Mouse (Mus musculus) liver, adult 2 months (tissue): ENCODE data around the gene Cwc22. TPM values are rescaled to one million over a fixed set of nuclear protein-coding genes. Genes with fewer than 3 reads are reported as not detected.

Experiments
- DNase-seq: peaks from one replicate; pipeline ENCODE4 v3.0.0-alpha.2; 2011; ENCODE audit warnings: low read depth, low spot score; ENCODE audit errors: extremely low read depth
- H3K27ac ChIP-seq: fragments of 200-500 bp; replicated peaks from 2 replicates; pipeline ENCODE4 v1.5.1; 2012; ENCODE audit warnings: low read depth, mild to moderate bottlenecking, control low read depth, inconsistent platforms, low read length; ENCODE audit not compliant: insufficient read depth
- H3K27me3 ChIP-seq: fragments of 200-500 bp; 2 replicates; pipeline ENCODE4 v1.6.1; 2012; ENCODE audit warnings: mild to moderate bottlenecking, moderate library complexity, low read length, inconsistent platforms; ENCODE audit not compliant: control insufficient read depth, insufficient read depth
- H3K36me3 ChIP-seq: fragments of 200-500 bp; 2 replicates; pipeline ENCODE4 v1.6.1; 2012; ENCODE audit warnings: low read length, inconsistent platforms; ENCODE audit not compliant: control insufficient read depth, insufficient read depth
- H3K4me1 ChIP-seq: fragments of 200-500 bp; 2 replicates; pipeline ENCODE4 v1.6.1; 2011; ENCODE audit warnings: low read length; ENCODE audit not compliant: control insufficient read depth, insufficient read depth
- H3K4me3 ChIP-seq: fragments of 200-500 bp; 2 replicates; pipeline ENCODE4 v1.5.1; 2011; ENCODE audit warnings: low read depth, mild to moderate bottlenecking, control low read depth, low read length, moderate library complexity; ENCODE audit not compliant: insufficient read depth
- H3K79me2 ChIP-seq: fragments of 200-500 bp; 2 replicates; pipeline ENCODE4 v1.6.1; 2012; ENCODE audit warnings: inconsistent platforms, mild to moderate bottlenecking, low read length, moderate library complexity; ENCODE audit not compliant: control insufficient read depth, insufficient read depth
- H3K9ac ChIP-seq: fragments of 200-500 bp; 2 replicates; pipeline ENCODE4 v1.6.1; 2012; ENCODE audit warnings: low read depth, mild to moderate bottlenecking, control low read depth, inconsistent platforms, low read length
- CTCF ChIP-seq: fragments of 200-500 bp; IDR thresholded peaks from 2 replicates; pipeline ENCODE4 v1.5.1; 2011; ENCODE audit warnings: low read depth, low read length, control low read depth
- POLR2A ChIP-seq: fragments of 200-500 bp; IDR thresholded peaks from 2 replicates; pipeline ENCODE4 v1.6.1; 2011; ENCODE audit warnings: low read length, control low read depth; ENCODE audit not compliant: insufficient read depth; ENCODE audit errors: extremely low read depth
- WGBS: fragments of 180-500 bp; shearing (Covaris S2); methylation state at CpG from one replicate; pipeline ENCODE4 v1.1.7; 2018; 5-methylcytosine and 5-hydroxymethylcytosine counted together
- polyA plus RNA-seq: library from polyadenylated mRNA; depleted of rRNA; stranded (reverse); fragments of >200 nt; gene quantifications from 2 replicates; pipeline ENCODE4 v1.2.3, GENCODE M21; 2012
- total RNA-seq: library from RNA; depleted of rRNA; stranded (reverse); fragments of >200 nt; gene quantifications from 2 replicates; pipeline ENCODE4 v1.2.3, GENCODE M21; 2014

Gene Cwc22
- total and polyA plus RNA-seq, 2 experiments, result 3.4 to 10.6 TPM

DNA sequence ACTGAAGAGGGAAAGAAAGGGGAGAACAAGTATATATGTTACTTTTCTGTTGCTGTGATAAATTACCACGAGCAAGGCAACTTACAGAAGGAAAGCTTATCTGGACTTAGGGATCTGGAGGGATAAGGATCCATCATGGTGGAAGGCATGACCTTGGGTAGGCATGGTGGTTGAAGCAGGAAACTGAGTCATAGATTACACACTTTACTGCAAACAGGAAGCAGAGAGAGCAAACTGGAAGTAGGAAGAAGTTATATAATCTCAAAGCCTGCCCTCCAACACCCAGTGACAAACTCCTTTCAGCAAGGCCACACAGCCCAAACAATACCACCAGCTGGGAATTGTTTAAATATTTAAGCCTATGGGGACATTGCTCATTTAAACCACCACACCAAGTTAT lies 43.2 kb upstream of the Cwc22 start:
- 56% methylated on average over 1 of the region's 1 CpGs for WGBS
- no peak for DNase-seq
- Histone ChIP-seq H3K27ac (no peak overlapping the region), H3K4me3 (no peak overlapping the region), H3K36me3 (no peaks in the 10 kb centered on the region), H3K9ac (no peak overlapping the region), H3K4me1 (no peaks in the 10 kb centered on the region), H3K27me3 (no peaks in the 10 kb centered on the region; the same call in 1 of the 2 replicates), H3K79me2 (no peaks in the 10 kb centered on the region)
- TF ChIP-seq CTCF (no peak), POLR2A (no peak)

DNA sequence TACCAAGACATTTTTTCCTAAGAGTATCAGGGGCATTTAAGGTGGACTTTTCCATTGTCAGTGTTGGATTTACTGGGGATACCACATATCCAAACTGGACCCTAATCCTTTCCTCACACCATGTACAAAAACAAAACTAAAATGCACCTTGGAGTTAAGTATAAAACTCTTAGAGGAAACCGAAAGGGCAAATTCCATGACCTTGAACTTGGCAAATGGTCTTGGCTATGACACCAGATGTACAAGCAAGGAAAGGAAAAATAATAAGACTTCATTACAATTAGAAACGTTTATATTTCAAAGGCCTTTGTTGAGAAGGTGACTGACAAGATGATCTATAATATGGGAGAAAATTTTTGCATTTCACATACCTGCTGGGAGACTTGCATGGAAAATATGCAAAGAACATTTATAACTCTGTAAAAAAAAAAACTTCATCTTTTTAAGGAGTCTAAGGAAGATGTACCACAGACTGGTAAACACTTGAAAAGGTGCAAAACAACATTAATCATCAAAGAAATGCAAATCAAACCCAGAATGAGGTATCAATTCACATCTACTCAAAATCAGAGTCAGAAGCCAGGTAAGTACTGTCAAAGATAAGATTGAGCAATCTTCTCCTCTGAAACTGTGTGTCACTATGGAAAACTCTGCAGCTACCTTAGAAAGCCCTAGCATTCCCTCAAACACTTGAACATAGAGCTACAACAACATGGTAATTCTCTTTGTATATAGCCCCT lies 40.0 kb upstream of the Cwc22 start:
- no peak overlapping the region for H3K9ac ChIP-seq
- H3K4me1 ChIP-seq, result no peaks in the 10 kb centered on the region
- TF ChIP-seq CTCF, result no peak
- no peak for TF ChIP-seq POLR2A
- no peak for DNase-seq
- WGBS, result 66% methylated on average over 2 of the region's 2 CpGs
- no peaks in the 10 kb centered on the region for H3K36me3 ChIP-seq
- no peaks in the 10 kb centered on the region for H3K79me2 ChIP-seq
- H3K27me3 ChIP-seq, result no peaks in the 10 kb centered on the region; the same call in 1 of the 2 replicates
- no peak overlapping the region for H3K27ac ChIP-seq
- no peak overlapping the region for H3K4me3 ChIP-seq

DNA sequence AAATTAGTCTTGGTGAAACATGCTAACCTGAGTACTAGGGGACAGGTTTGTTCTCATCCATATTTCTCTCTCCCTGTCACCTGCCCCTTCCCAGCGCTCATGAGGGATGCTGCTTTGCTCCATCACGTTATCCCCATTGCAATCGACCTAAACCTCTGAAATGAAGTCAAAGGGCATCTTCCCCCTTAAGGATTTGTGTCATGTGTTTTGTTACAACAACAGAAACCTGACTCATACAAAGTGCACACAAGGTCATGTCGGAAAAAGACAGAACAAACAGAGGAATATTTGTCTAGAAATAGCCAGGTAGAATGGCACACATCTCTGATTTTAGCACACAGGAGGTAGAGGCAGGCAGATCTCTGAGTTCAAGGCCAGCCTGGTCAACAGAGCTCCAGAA lies 38.0 kb upstream of the Cwc22 start:
- no peak for DNase-seq
- TF ChIP-seq POLR2A (no peak), CTCF (no peak)
- Histone ChIP-seq H3K27me3 (no peaks in the 10 kb centered on the region; the same call in 1 of the 2 replicates), H3K9ac (no peak overlapping the region), H3K36me3 (no peaks in the 10 kb centered on the region), H3K27ac (no peak overlapping the region), H3K79me2 (no peaks in the 10 kb centered on the region), H3K4me3 (no peak overlapping the region), H3K4me1 (no peaks in the 10 kb centered on the region)
- 56% methylated on average over 4 of the region's 4 CpGs for WGBS

DNA sequence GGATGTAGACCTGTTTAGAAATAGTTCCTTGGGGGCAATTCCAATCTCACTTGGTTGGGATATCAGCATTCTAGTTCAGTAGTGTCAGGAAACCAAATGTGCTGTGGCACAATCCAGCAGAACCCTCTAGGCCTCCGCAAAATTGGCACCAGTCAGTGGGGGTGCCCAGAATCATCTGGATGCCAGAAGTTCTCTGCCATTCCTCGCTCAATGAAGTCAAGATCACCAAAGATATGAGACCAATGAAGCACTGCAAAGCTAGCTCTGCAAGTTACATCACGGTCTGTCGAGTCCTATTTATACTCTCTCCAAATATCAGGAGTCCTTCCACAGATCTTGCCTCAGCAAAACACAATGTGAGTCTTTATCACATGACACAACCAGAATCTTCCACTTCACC lies 35.7 kb upstream of the Cwc22 start:
- Histone ChIP-seq H3K4me3 (no peak overlapping the region), H3K36me3 (no peaks in the 10 kb centered on the region), H3K9ac (no peak overlapping the region), H3K79me2 (no peaks in the 10 kb centered on the region), H3K27me3 (no peaks in the 10 kb centered on the region), H3K27ac (no peak overlapping the region), H3K4me1 (no peaks in the 10 kb centered on the region)
- 85% methylated on average over 4 of the region's 4 CpGs for WGBS
- no peak for TF ChIP-seq POLR2A
- no peak for TF ChIP-seq CTCF
- DNase-seq, result no peak

DNA sequence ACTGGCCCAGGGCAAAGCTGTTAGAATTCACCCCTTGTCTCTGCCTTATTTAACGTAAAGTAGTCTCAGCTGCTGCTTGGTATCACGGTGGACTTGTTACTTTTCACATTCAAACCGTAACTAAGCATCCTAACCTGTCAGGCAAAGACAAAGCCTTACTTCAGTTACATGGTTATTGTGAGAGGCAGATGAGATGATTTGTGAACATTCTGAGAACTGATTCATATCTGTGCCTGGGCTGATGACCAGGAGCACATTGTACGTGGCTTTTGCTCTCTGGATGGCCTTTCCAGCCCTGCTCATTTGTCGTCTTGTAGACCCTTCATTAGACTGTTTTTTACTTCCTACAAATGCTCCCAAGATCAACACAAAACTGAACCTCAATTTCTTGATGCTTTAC lies 34.5 kb upstream of the Cwc22 start:
- H3K4me1 ChIP-seq, result no peaks in the 10 kb centered on the region
- H3K27me3 ChIP-seq, result no peaks in the 10 kb centered on the region
- 86% methylated on average over 5 of the region's 5 CpGs for WGBS
- no peaks in the 10 kb centered on the region for H3K79me2 ChIP-seq
- H3K9ac ChIP-seq, result no peak overlapping the region
- no peak for TF ChIP-seq POLR2A
- no peak for TF ChIP-seq CTCF
- H3K27ac ChIP-seq, result no peak overlapping the region
- DNase-seq, result no peak
- no peaks in the 10 kb centered on the region for H3K36me3 ChIP-seq
- no peak overlapping the region for H3K4me3 ChIP-seq

DNA sequence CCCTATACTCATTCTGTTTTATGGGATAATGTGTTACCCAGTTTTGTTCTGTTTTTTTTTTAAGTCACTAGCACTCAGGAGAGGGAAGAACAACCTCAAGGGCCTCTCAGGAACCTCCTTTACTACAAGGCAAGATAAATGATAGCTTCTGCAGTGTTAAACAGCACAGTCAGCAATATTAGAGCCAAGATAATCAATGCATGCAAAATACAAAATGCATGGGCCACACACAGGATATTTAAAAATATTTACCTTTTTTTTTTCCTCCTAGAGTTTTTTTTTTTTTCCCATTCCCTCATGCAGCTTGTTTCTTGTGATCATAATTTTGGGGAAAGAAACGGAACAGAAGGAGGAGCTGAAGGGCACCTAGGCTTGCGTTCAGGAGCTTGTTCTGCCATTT lies 33.3 kb upstream of the Cwc22 start:
- Histone ChIP-seq H3K4me1 (no peaks in the 10 kb centered on the region), H3K79me2 (no peaks in the 10 kb centered on the region), H3K9ac (no peak overlapping the region), H3K27ac (no peak overlapping the region), H3K4me3 (no peak overlapping the region), H3K27me3 (no peaks in the 10 kb centered on the region), H3K36me3 (no peaks in the 10 kb centered on the region)
- DNase-seq, result no peak
- 88% methylated on average over 2 of the region's 2 CpGs for WGBS
- TF ChIP-seq CTCF, result no peak
- no peak for TF ChIP-seq POLR2A
